Mouse (Mus musculus) limb, embryonic 11.5 days (tissue): ENCODE measurements around the gene Prdx3. TPM values are rescaled to one million over a fixed set of nuclear protein-coding genes. Genes with fewer than 3 reads are reported as not detected.

Experiments
- ATAC-seq: fragments of 200-750 bp; cut with Nextera tagmentation; 2 replicates; pipeline ENCODE4 v1.8.0; 2017; ENCODE audit warnings: low read depth; ENCODE audit not compliant: insufficient number of reproducible peaks, low FRiP score, low TSS enrichment
- DNase-seq: peaks from one replicate; pipeline ENCODE4 v3.0.0-alpha.2; 2015; ENCODE audit warnings: low spot score
- H3K27ac ChIP-seq: fragments of 300-500 bp; sonication (generic); replicated peaks from 2 replicates; pipeline ENCODE4 v1.5.1; 2014; ENCODE audit warnings: low read depth, mild to moderate bottlenecking, low read length
- H3K27me3 ChIP-seq: fragments of 300-500 bp; sonication (generic); 2 replicates; pipeline ENCODE4 v1.6.1; 2014; ENCODE audit warnings: mild to moderate bottlenecking, low read length, mixed read lengths; ENCODE audit not compliant: control insufficient read depth, insufficient read depth
- H3K36me3 ChIP-seq: fragments of 300-500 bp; sonication (generic); 2 replicates; pipeline ENCODE4 v1.6.1; 2014; ENCODE audit warnings: mild to moderate bottlenecking, low read length, moderate library complexity, mixed read lengths; ENCODE audit not compliant: control insufficient read depth, insufficient read depth
- H3K4me1 ChIP-seq: fragments of 300-500 bp; sonication (generic); 2 replicates; pipeline ENCODE4 v1.6.1; 2014; ENCODE audit warnings: low read length, mixed read lengths; ENCODE audit not compliant: control insufficient read depth, insufficient read depth
- H3K4me2 ChIP-seq: fragments of 300-500 bp; sonication (generic); 2 replicates; pipeline ENCODE4 v1.6.1; 2014; ENCODE audit warnings: low read depth, mild to moderate bottlenecking, moderate library complexity; ENCODE audit not compliant: severe bottlenecking
- H3K4me3 ChIP-seq: fragments of 300-500 bp; sonication (generic); 2 replicates; pipeline ENCODE4 v1.5.1; 2014; ENCODE audit warnings: low read depth, low read length
- H3K9ac ChIP-seq: fragments of 300-500 bp; sonication (generic); 2 replicates; pipeline ENCODE4 v1.6.1; 2014; ENCODE audit warnings: mild to moderate bottlenecking, low read length
- H3K9me3 ChIP-seq: fragments of 300-500 bp; sonication (generic); 2 replicates; pipeline ENCODE4 v1.6.1; 2016; ENCODE audit warnings: low read length; ENCODE audit not compliant: control insufficient read depth
- WGBS: fragments of 180-500 bp; shearing (Covaris S2); extraction: QIAGEN DNeasy Blood & Tissue Kit; methylation state at CpG from one replicate; pipeline ENCODE4 v1.1.7; 2014; 5-methylcytosine and 5-hydroxymethylcytosine counted together
- polyA plus RNA-seq: library from polyadenylated mRNA; unstranded; fragments of >200 nt; fragmentation: Nextera tagmentation; extraction: Ambion mirVana; gene quantifications from 2 replicates; pipeline ENCODE4 v1.2.1, GENCODE M21; 2014

Prdx3 gene
- polyA plus RNA-seq, 1 experiment from 2014 or later, result 77.5 TPM

GRCm38 (mm10) chr19:60903139-60903538, 28.8 kb upstream of the Prdx3 start:
- ATAC-seq (no peak), DNase-seq (no peak)
- Histone ChIP-seq H3K27me3 (no peaks in the 10 kb centered on the region), H3K4me3 (no peak overlapping the region), H3K4me2 (no peak overlapping the region), H3K9ac (no peak overlapping the region), H3K4me1 (no peaks in the 10 kb centered on the region), H3K9me3 (no peaks in the 10 kb centered on the region), H3K36me3 (no peaks in the 10 kb centered on the region), H3K27ac (no peak overlapping the region)
- 84% methylated on average over 1 of the region's 1 CpGs for WGBS

DNA sequence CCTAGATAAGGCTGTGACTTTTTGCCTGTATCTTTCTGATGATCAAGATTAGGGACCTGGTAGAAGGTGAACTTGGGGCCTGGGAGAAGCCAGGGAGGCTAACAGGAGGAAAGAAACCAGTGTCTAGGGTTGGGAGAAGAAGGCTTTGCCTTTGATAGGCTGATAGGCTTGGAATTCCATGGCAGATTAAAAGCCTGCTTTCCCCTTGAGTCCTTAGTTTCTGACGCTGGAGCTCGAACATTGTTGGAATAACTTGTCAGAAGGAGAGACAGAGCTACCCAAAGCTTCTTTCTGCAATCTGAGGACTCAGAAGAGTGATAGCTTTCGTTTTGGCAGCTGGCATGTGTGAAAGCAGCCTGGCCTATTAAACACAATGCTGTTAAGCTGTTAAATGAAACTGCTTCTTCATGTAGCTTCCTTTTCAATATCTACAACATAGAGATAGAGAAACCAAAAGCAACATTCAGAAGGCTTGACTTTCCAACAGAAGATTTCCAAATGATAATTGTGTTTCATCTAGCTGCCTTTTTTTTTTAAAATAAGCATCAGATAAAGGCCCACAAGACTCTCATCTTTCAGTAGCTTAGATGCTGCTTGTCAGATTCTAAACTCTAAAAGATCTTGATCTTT, 21.0 kb upstream of the Prdx3 start:
- Histone ChIP-seq H3K27me3 (no peaks in the 10 kb centered on the region), H3K9ac (no peak overlapping the region), H3K4me1 (0 out of 2 replicates have a peak, but pooled peaks cover 3% of the 10 kb centered on the region), H3K9me3 (no peaks in the 10 kb centered on the region), H3K36me3 (no peaks in the 10 kb centered on the region), H3K27ac (no peak overlapping the region), H3K4me2 (no peak overlapping the region), H3K4me3 (no peak overlapping the region)
- ATAC-seq, result no peak
- no peak for DNase-seq
- WGBS, result 52% methylated on average over 3 of the region's 3 CpGs

DNA sequence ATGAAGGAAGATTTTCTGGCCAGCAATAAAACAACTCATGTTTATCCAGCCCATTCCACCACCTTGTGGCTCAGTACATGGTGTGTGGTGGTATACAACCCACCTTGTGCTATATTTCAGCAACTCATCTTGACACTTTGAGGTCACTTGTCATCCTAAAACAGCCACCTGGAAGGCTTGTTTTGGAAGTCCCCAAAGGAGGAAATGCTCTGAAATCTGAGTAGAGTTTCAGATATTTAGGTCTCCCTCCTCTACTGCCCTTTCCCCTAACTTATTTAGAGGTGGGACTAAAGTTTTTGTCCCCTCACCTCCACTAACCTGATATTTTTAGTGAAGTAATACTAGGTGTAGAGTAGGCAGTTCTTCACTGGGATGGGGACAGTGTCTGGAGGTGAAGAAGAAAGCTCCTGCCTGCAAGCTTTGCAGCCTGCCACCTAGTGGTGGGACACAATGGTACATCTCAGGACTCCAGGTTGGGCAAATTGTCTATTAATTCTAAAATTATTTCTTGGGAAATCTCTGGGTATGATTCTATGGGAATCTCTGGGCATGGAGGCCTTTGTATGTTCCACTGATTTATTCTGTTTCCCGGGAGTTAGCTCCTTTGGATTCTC, 17.7 kb upstream of the Prdx3 start:
- Histone ChIP-seq H3K27me3 (no peaks in the 10 kb centered on the region), H3K9me3 (no peaks in the 10 kb centered on the region), H3K4me1 (peaks cover 7% of the 10 kb centered on the region; the same call in 1 of the 2 replicates), H3K27ac (no peak overlapping the region), H3K4me3 (no peak overlapping the region), H3K4me2 (no peak overlapping the region; the same call in 1 of the 2 replicates), H3K9ac (no peak overlapping the region), H3K36me3 (no peaks in the 10 kb centered on the region)
- WGBS, result 50% methylated on average over 1 of the region's 1 CpGs
- ATAC-seq (no peak), DNase-seq (peak; percentile 71)

- Histone ChIP-seq H3K27me3 (no peaks in the 10 kb centered on the region), H3K9me3 (no peaks in the 10 kb centered on the region), H3K27ac (no peak overlapping the region), H3K4me3 (peak overlapping the region; percentile 81), H3K4me2 (peak overlapping the region; percentile 48), H3K4me1 (peaks cover 7% of the 10 kb centered on the region; the same call in 1 of the 2 replicates), H3K9ac (no peak overlapping the region), H3K36me3 (no peaks in the 10 kb centered on the region)
- ATAC-seq, result no peak
- DNase-seq, result no peak
- 19% methylated on average over 4 of the region's 5 CpGs for WGBS
Measured at GRCm38 (mm10) chr19:60891123-60891470, 16.7 kb upstream of the Prdx3 start.

- H3K27ac ChIP-seq, result no peak overlapping the region; the same call in 1 of the 2 replicates
- H3K9ac ChIP-seq, result peak overlapping the region; percentile 24; the same call in 1 of the 2 replicates
- WGBS, result under 1% methylated on average over 41 of the region's 41 CpGs
- ATAC-seq (peak; percentile 61), DNase-seq (peak; percentile 80)
- no peaks in the 10 kb centered on the region for H3K36me3 ChIP-seq
- H3K4me3 ChIP-seq, result peak overlapping the region; percentile 81
- peaks cover 7% of the 10 kb centered on the region; the same call in 1 of the 2 replicates for H3K4me1 ChIP-seq
- H3K9me3 ChIP-seq, result no peaks in the 10 kb centered on the region
- H3K4me2 ChIP-seq, result peak overlapping the region; percentile 48
- no peaks in the 10 kb centered on the region for H3K27me3 ChIP-seq
Measured at GRCm38 (mm10) chr19:60890391-60891122, 16.2 kb upstream of the Prdx3 start.

DNA sequence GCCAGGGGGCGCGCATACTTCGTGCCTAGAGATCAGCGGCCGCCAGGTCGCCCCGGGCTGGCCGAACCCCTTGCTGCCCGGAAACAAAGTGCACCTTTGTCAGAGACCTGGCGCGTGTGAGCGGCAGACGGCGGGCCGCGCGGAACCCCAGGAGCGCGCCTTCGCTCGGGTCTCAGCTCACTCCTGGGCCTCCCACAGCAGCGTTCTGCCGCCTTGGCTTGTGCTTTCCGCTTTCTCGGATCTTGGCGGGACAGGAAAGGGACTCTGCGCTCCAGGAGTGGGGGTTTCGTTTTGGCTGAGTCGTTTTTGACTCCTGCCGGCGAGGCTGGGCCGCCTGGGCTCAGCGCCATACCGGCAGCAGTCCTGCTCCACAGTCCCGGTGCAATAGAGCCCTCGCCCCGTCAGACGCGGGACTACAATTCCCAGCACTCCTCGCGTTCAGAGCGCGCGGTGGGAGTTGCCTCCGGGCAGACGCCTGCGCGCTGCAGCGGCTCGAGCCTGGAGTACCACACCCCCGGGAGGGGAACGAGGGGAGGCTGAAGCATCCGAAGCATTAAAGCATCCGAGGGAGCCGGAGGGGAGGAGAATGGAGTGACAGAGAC, 15.5 kb upstream of the Prdx3 start, which contains the start of gene Grk5:
Gene Grk5 (plus strand): TSS at position 36 of the 602 bp plus-strand sequence.
- Histone ChIP-seq H3K9ac (peak within 1 kb of the TSS; percentile 87), H3K27me3 (no peaks in the 10 kb centered on the region), H3K4me2 (peak within 1 kb of the TSS; percentile 48), H3K27ac (peak within 1 kb of the TSS; percentile 97), H3K4me3 (peak within 1 kb of the TSS; percentile 81), H3K36me3 (no peaks in the 10 kb centered on the region), H3K4me1 (peaks cover 7% of the 10 kb centered on the region; the same call in 1 of the 2 replicates), H3K9me3 (no peaks in the 10 kb centered on the region)
- peak; percentile 96 for ATAC-seq
- 0% methylated on average over 54 of the region's 55 CpGs for WGBS
- peak; percentile 96 for DNase-seq

DNA sequence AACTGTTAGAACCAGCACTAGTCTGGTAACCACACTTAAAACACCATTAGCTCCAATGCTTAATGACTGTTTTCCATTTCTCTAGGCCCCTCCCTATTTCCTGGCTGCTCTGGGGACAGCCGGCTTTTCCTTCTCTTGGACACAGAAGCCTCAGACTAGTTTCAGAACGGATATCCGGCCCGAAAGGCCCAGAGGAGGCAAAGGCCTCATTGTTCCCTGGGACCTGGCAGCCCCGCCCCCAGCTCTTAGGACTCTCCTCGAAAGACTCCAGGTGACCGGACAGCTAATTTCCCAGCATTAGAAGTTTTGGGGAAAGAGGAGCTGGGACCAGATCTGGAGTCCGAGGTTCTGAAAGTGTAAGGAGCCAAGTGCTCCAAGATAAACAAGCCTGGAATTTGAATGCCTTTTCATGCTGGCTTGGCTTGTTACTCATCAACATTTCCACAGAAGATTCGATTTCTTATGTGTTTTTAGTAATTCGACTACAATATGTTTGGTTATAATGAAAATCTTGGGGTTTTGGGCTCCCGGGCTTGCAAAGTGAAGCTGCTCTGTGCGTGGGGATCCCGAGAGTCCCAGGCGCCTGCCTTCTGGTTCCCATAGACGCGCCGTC, 14.9 kb upstream of the Prdx3 start:
- H3K4me1 ChIP-seq, result peaks cover 7% of the 10 kb centered on the region; the same call in 1 of the 2 replicates
- peak; percentile 70 for DNase-seq
- no peaks in the 10 kb centered on the region for H3K36me3 ChIP-seq
- H3K4me2 ChIP-seq, result peak overlapping the region; percentile 48
- no peaks in the 10 kb centered on the region for H3K9me3 ChIP-seq
- no peaks in the 10 kb centered on the region for H3K27me3 ChIP-seq
- ATAC-seq, result peak; percentile 60
- 7% methylated on average over 17 of the region's 17 CpGs for WGBS
- peak overlapping the region; percentile 81 for H3K4me3 ChIP-seq
- peak overlapping the region; percentile 87 for H3K9ac ChIP-seq
- peak overlapping the region; percentile 97 for H3K27ac ChIP-seq

- 93% methylated on average over 2 of the region's 2 CpGs for WGBS
- Histone ChIP-seq H3K36me3 (no peaks in the 10 kb centered on the region), H3K9ac (no peak overlapping the region), H3K9me3 (no peaks in the 10 kb centered on the region), H3K4me1 (peaks cover 7% of the 10 kb centered on the region; the same call in 1 of the 2 replicates), H3K27me3 (no peaks in the 10 kb centered on the region), H3K27ac (no peak overlapping the region), H3K4me2 (no peak overlapping the region), H3K4me3 (no peak overlapping the region)
- ATAC-seq (no peak), DNase-seq (no peak)
Measured at GRCm38 (mm10) chr19:60887637-60888036, 13.3 kb upstream of the Prdx3 start.
